Mouse (Mus musculus) forelimb bud, embryonic 11.5 days (tissue): ENCODE data around the gene Prpf4.

Experiments used
- DNase-seq: peaks from one replicate; pipeline ENCODE4 v3.0.0-alpha.2; 2012; ENCODE audit warnings: low read depth, low spot score

Prpf4 gene

DNA sequence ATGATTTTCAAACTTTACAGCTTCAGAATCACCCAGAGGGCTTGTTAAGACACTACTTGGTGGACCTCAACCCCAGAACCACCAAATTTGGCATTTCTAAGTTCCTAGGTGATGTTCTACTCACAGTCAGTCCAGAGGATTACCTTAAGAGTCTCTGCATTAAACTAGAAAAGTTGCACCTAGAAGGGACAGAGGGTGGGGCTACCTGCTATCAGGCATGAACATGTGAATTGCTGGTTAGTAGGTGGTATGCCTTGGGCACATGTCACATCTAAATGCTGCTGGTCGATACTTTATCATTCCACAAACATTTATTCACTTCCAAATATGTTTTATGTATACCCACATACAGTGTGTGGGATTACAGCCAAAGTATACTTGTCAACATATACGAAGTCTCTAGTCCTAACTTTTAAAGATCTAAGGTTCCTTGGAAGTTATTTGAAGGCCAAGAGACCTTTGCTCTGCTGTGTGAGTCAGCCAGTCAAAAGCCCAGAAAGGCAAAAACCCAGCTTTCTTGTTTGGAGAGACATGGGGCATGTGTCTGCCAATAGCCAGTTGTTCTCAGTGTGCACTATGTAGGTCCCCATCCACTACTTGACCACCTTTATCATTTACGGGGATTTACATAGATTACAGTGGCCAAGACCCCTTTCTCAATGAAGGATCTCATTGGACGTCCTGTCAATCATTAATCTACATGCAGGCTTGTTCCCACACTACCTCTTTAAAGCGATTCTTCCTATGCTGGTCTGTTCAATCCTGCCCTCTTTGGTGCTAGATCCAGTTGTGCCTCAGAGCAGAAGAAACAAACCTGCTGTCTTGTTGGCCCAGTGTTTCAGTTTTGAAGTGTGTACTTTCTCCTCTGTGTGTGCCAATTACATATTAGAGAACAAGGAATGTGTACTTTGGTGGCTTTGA is 18.7 kb upstream of the Prpf4 start:
- DNase-seq, result no peak

DNA sequence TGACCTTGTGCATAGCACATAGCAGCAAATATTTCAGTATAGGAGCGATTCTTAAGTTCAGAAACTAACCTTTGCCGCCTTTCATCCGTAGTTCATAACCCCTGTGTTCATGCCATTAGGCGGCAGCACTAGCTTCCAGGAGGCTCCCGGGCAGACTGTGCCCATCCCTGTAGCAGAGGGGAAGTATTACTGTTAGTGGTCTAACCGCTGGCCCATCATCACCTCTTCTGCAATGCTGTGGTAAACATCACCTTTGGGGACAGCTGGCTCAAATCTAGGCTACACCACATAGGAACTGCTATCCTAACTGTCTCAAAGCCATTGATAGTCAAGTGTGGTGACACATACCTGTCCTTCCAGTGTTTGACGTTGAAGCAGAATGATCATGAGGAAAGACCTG is 16.7 kb upstream of the Prpf4 start:
- DNase-seq, result no peak

DNA sequence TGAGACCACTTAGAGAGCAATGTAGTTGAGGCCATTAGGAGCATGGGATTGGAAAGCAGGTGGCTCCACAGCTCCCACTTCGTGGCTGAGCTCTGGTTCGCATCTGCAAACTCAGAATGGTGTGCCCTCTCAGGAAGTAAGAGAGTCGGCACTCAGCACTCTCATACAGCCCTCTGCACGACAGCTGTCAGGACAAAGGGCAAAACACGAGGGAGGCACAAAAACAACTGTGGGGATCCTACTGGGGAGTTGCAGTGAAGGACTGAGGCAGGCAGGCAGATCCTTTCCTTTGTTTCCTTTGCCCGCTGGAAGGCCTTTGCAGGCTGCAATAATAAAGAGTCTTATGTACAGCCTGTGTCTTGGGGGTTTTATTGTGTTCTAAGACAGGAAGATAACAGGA is 15.1 kb upstream of the Prpf4 start:
- no peak for DNase-seq

DNA sequence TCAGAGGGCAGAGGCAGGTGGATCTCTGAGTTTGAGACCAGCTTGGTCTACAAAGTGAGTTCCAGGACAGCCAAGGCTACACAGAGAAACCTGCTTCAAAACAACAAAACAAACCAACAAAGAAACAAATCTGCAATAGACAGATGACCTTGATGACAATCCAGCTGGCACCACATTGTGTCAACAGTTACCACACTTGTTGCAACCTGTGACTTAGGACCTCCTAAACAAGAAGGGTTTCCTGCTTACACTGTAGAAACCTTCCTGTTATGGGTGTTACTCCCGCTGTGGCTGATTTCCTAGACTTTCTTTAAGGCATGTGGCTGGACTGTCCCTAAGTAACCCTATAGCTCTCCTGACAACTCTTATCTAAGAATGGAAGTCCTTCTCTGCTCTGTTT is 12.8 kb upstream of the Prpf4 start:
- DNase-seq, result no peak

DNA sequence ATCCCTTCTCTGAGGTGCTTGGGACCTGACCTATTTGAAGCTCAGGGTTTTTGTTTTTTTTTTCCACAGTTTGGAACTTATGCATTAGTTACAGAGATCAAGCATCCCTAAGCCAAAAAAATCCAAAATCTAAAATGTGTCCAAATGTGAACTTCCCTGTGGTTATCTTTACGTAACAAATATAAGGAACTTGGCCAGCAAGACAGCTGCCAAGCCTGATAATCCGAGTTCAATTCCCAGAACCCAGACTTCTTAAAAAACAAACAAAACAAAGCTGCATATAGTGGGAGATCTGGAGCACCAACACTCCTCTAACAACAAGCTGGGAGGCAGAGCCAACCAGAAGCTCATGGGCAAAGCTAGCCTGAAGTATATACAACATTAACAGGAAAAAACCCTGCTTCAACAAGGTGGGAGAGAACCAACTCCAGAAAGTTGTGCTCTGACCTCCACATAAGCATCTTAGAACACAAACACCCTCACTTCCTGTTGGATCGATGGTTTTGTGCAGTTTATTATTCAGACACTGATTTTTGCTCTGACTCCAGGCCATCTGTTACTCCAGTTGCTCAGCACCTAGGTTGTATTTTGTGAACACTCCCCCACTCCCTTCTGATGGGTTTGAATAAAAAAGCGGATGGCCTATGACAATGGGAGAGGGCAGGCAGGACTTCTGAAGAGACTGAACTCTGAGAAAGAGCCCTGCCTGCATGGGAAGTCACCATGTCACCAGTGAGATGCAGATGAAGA is 10.8 kb upstream of the Prpf4 start:
- no peak for DNase-seq

DNA sequence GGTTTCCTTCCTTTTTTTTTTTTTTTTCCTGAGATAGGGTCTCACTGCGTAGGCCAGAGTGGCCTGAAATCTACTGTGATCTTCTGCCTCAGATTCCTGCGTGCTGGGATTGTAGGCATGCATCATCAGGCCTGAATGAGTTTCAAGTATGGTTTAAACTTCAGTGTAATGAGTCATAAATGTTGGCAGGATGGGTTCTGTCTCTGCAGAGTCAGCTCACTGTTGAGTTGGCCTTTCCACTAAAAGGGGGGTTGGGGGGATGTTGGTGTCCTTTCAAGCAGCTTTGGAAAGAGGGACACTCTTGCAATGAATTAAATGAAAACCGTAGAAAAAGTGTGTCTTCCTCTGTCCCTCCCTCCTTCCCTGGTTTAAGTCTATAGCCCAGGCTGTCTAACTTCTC is 9.6 kb upstream of the Prpf4 start:
- DNase-seq, result no peak

DNA sequence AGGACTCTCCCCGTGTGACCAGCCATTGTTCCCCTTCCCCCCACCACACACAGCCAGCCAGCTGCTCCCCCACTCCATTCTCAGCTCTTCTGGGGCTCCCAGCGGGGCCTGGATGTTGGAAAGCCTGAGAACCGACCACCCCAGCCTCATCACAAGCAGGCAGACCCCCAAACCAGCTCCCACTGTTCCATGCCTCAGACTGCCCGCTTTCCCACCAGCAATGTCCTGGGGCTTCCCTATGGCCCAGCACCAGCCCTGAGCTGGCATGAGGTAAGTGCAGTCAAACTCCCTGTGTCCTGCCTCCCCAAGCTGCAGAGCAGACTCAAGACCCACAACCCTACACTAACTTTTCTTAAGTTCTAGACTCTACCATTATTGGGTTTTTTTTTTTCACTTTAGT is 2.5 kb upstream of the Prpf4 start:
- DNase-seq, result no peak

DNA sequence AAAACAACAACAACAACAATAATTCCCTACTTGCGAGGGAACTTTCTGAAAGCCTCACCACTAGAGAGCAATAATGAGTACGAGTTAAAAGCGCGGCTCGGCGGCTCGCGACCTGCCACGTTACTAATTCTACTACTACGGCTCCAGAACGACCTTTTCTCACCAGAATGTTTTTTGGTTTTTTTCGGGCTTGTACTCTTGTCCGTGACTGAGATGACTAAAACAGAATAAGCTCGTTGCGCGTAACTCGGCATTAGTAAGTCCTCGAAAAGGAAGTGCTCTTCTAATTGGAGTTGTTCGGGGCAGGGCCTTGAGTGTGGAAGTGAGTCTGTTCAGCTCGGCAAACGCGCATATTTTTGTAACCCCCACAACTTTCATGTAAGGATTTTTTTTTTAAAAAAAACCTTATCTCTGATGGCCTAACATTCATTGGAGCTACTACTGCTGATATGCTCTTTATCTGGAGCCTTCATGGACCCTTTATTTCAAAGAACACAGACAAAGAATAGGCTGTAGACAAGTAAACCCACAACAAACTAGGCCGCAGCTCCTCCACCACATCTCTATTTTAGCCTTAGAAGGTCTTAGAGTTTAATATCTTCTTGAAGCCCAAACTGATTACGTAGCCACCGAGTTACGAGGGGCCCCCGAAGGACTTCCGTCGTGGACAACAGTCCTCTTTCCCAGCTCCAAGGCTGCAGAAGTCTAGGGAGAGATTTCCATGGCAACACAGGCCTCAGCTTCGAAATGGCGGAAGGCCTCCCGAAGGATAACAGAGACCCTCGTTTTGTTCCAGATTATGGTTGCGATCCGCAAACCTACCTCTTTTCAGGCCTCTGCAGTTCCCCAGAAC is 641 bp upstream of the Prpf4 start:
- DNase-seq, result peak; percentile 59

DNA sequence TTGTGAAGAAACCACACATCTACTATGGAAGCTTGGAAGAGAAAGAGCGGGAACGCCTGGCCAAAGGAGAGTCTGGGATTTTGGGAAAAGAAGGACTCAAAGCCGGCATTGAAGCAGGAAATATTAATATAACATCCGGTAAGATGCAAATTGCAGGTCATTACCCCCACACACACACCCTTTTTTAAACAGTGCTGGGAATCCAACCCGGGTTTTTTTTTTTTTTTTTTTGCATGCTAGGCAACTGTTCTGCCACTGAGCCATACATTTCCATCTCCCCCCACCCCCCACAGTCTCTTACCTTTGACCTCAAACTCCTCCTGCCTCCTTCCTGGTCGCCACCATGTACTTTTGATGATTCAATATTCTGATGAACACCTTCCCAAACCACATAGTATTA is 1.0 kb downstream of the Prpf4 start:
- DNase-seq, result no peak

DNA sequence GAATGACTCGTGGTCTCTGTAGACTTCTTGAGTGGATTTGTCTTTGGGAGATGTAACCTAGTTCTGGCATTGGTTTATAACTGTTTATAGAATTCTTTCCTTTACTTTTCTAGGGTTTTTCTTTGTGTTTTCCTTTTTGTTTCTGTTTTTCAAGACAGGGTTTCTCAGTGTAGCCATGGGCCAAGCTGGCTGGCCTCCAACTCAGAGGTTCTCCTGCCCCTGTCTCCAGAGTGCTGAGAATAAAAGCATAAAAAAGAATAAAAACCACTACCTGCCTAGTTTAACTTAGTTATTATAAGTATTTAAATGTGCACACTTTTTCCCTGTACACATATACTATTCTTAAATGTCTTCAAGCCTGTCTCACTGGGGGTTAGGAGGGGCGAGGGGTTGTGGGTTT is 1.7 kb downstream of the Prpf4 start:
- DNase-seq, result no peak

DNA sequence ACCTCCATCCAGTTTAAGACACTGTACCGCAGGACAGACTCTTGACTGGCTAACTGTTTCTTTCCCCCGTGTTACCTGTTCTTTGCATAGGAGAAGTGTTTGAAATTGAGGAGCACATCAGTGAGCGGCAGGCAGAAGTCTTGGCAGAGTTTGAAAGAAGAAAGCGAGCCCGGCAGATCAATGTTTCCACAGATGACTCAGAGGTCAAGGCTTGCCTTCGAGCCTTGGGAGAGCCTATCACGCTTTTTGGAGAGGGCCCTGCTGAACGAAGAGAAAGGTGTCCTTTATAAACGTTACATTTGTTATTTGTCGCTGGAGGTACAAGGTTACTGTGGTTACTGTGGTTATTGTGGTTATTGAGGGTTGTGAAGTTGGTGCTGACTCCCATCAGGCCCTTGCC is 3.0 kb downstream of the Prpf4 start:
- DNase-seq, result no peak

DNA sequence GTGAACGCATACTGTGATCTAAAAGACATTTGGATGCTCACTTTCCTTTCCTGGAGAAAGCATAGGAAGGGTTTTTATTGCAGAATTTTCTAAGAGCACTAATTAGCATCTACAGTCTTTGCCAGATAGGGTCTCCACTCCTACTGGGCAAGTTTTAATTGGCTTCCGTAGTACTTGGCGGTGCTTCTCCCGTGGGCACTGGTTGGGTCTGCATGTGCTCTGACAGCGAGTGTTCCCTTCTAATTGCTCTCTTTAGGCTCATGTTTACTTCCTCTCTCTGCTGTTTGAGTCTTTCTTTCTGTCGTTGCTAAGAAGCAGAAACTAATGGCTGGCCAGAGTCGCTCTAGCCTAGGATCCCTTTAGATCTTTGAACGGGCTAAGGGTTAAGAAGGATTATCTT is 9.9 kb downstream of the Prpf4 start:
- no peak for DNase-seq

DNA sequence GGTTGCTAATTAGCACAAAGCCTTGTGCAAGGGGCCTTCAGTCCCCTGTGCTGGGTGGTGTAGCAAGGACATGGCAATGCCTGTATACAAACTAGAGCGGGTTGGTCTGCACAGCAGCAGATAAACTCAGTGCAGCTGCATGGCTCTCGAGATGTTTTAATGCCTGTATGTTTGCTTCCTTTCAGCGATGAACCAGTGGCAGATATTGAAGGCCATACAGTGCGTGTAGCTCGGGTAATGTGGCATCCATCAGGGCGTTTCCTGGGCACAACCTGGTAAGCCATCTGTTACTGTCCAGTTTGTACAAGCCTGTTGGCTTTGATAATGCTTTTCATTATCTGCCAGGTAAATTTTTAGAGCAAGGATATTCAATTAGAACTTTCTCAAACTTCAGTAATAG is 10.5 kb downstream of the Prpf4 start:
- DNase-seq, result no peak

DNA sequence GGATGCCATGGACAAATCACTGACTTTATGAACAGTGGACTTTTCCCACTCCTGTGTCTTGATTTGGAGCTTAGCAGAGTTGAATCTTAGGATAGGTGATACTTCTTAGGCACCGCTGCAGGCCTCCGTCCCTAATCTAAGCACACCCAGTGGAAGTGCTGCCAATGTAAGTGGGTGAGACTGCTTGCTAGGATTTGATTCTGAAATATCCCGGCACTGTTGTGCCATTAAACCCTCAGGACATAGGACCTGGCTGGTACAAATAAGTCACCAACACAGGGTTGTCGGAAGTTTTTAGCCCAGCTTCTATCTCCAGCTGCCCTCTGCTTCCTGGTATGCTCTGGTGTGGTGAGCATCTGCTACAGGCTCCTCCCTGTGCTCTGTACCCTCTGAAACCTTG is 17.3 kb downstream of the Prpf4 start:
- no peak for DNase-seq

DNA sequence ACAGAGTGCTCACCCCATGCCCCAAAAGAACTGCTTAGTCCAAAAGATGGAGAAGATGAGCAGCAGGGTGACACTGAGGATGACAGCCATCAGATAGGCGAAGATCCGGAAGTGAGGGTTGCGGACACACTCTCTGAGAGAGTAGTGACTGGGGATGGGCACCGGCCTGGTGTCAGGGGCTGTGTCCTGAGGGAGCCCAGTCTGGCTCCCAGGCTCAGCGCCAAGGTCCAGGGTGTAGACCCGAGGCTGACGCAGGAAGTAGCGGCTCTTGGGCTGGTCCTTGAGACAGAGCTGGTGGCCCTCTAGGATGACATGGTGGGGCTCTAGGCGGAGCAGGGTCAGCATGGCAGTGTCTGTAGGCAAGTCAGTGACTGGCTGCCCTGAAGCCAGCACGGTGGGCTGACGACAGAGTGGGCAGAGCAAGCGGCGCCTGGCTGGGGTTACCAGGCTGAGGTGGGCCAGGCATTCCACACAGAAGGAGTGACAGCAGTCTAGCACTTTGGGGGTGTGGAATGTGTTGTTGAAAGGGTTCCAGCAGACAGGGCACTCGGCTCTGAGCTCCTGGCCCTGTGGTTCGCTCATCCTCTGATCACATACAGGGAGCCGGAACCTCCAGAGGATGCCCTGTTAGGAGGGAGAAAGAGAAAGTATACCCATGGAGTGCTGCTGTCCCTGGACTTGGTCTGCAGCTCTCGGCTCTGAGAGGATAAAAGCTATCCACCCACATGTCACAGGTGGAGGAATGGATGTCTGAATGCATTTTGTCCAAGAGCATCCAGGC is 19.6 kb downstream of the Prpf4 start:
- no peak for DNase-seq

DNA sequence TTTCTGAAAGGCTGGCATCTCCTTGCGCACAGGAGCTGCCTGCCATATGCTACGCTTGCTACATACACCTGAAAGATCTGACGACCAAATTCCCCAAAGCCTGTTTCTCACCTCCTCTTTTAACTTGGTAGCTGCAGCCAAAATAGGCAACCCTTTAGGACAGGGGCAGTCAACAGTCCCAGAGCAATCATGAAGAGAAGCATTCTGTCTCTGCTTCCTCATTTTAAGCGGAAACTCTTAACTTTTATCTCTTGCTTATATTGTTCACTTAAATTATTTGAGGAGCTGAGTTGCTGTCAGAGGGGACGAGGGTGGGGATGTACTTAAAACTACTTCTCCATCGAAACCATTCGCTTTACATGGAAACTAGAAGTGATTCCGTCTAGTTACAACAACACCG is 21.0 kb downstream of the Prpf4 start:
- DNase-seq, result no peak

DNA sequence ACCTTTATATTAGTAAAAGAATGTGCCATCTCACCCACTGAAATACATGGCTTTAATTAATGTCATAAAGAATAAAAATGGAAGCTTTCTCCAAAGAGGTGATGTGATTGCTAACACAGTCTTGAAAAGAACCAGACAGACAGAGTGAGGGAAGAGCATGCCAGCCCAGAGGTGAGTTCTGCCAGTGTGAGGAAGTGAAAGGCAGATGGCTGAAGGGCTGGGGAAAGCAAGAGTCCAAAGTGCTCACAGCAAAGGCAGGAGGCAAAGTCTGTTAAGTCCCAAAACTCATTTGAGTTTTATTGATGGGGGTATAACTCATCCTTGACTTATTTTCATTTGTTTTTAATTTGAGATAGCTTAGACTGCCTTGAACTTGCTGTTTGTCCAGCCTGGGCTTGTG is 22.1 kb downstream of the Prpf4 start:
- no peak for DNase-seq

DNA sequence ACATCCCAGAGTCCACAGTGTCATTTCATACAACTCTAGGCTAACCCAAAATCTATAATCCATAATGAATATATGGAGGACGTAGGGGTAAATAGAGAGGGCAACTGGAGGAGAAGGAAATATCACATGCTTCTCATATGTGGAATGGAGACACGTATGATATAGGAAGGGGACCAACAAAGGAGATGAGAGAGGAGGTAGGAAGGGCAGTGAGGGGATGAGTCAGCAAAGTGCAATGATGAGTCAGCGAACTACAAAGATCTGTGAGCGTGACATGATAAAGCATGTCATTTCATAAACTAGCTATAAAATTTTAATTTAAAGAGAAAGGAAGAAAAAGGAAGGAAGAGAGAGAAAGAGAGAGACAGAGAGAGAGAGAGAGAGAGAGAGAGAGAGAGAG is 22.9 kb downstream of the Prpf4 start:
- no peak for DNase-seq

DNA sequence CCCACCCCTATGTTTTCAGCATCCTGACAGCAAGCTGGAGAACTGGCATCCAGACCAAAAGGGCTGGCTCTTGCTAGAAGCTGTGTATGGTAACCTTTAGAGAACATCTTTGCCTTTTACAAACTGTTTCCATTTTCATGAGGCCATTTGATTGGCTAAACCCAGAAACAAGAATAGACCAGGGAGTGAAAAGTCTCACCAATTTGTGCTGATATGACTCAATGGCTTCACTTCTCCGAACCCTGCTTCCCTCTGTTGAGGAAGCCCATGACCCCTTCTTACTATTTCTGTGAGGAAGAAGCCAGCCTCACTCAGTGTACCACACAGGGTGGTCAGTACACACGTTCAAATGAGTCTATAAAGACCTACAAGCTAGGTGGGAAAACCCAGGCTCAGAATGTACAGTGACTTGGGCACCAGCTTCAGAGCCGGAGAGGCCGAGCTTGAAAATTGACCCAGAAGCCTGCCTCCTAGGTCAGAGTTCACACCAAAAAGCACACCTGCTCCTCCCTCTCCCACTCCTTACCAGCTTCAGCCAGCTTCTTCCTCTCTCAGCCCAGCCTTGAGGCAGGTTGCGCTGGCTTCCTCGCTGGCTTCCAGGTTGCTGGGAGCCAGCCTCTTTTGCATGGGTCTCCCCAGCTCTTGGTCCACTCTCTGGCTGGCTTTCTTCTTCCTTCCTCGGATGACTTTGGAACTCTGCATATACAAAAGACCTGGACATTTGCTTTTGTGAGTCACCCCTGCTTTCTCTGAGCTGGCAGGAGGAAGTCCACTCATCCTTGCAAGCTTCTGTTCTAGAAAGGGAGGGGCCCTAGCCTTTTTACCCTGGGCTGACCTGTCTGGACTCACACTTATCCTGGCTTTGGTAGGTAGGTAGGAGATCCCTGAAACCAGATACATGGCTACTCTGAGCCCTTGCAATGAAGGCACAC is 25.6 kb downstream of the Prpf4 start:
- no peak for DNase-seq

DNA sequence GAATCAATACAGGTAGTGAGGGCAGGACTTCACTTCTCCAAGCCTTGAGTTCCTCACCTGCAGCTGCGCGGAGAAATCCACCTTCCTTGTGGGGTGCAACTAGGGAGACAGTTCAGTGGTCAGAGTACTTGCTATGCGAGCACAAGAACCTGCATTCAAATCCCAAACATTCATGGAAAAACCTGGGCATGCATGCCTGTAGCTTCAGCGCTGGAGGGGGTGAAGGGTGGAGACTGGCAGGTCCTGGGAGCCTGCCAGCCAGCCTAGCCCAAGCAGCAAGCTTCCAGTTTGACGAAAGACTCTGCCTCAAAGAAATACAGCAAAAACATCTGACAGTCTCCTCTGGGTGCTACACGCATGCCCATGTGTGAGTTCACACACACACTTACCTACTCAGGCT is 26.5 kb downstream of the Prpf4 start, which contains the start of gene Rnf183:
TSS of gene Rnf183 (minus strand) at position 172 of the 400 bp plus-strand sequence.
- no peak for DNase-seq
